Mouse (Mus musculus): ENCODE data around the gene Edc3.
"Not testable (repeated sequence)": the region's sequence is repeated elsewhere in the genome, so short reads cannot be mapped to it uniquely, and the experiment has no call there.

The Edc3 gene

GRCm38 (mm10) chr9:57708720-57709274 lies 457 bp downstream of the Edc3 start:
- no peak for DNase-seq

DNA sequence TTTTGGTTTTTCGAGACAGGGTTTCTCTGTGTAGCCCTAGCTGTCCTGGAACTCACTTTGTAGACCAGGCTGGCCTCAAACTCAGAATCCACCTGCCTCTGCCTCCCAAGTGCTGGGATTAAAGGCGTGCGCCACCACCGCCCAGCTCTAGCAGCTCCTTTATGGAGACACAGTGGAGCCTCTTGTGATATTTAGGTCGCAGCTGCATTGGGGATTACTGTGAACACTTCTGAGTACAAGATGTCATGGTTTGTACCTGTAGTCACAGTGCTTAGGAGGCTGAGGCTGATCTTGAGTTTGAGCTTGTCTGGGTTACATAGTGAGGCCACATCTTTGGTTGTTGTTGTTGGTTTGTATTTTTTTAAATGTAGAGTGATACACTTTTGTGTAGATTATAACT lies 1.9 kb downstream of the Edc3 start:
- DNase-seq = not testable (repeated sequence)

DNA sequence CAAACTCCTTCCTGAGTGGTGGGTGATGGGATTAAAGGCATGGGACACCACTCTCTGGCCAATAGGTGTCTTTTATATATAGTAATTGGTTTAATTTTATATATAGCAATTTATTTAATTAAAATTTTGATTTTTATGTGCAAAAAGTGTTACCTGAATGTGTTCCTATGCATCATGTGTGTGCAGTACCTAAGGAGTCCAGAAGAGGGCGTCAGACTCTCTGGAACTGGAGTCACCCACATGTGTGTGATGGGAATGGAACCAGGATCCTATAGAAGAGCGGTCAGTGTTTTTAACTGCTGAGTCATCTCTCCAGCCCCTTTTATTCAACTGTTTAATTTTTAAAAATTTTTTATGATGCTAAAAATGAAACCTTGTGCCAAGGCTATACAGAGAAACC lies 3.9 kb downstream of the Edc3 start:
- DNase-seq = no peak

DNA sequence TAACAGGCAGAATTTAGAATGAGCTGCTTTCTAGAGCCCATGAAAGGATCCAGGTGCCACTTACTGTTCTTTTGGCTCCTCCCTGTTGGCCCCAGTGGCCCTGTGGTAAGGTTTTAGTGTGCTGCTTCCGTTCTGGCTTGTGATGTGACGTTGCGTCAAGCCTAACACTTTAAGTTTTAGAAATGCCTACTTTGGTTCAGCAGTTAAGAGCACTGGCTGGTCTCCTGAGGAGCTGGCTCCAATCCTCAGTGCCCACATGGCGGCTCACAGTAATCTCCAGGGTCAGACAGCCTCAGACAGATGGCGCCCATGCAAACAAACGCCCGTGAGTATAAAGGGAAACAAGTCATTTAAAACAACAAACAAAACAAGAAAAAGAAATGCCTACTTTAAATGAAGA lies 10.1 kb downstream of the Edc3 start:
- peak; percentile 54 for DNase-seq

GRCm38 (mm10) chr9:57720736-57721135 lies 12.4 kb downstream of the Edc3 start:
- DNase-seq = no peak

- DNase-seq = no peak
These were observed 14.0 kb downstream of the Edc3 start for GRCm38 (mm10) chr9:57722371-57722770.

GRCm38 (mm10) chr9:57723315-57723715 lies 15.0 kb downstream of the Edc3 start:
- peak; percentile 83 for DNase-seq

GRCm38 (mm10) chr9:57723796-57724195 lies 15.5 kb downstream of the Edc3 start:
- DNase-seq = no peak

DNA sequence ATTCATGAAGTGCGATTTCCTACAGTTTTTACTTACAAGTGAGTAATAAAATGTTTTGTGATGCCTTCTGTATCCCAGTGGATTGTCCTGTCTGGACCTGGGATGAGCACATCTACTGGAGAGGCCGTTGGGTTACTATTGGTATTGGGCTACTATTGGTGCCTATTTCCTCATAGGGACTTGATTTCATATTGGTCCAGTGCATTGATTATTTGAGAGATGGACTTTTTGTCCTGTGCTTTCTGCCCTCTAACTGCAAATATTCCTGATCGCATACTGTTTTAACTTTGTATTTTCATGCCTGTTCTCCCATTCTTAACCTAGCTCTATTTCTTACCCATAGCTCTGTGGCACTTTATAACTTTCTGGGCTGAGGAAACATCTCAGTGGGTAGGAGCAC lies 16.4 kb downstream of the Edc3 start:
- DNase-seq = no peak

GRCm38 (mm10) chr9:57728312-57728711 lies 20.0 kb downstream of the Edc3 start:
- no peak for DNase-seq

DNA sequence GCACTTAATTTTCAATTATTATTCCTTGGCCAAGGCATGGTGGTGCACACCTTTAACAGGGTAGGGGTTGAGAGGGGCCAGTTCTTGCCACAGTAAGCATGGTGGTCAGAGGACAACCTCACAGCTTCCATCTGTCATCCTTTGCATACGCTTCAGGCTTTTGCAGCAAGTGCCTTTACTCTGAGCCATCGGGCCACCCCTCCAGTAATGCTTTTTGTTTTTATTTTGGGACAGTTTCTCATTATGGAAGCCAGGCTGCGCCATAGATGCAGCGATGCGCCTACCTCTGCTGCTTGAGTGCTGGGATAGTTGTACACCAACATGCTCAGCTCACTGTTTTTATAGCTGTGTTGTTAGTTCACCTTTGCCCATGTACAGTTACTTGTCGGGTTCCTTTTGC lies 25.3 kb downstream of the Edc3 start:
- DNase-seq = no peak

- DNase-seq = no peak
These were observed 31.5 kb downstream of the Edc3 start for GRCm38 (mm10) chr9:57739863-57740262.

DNA sequence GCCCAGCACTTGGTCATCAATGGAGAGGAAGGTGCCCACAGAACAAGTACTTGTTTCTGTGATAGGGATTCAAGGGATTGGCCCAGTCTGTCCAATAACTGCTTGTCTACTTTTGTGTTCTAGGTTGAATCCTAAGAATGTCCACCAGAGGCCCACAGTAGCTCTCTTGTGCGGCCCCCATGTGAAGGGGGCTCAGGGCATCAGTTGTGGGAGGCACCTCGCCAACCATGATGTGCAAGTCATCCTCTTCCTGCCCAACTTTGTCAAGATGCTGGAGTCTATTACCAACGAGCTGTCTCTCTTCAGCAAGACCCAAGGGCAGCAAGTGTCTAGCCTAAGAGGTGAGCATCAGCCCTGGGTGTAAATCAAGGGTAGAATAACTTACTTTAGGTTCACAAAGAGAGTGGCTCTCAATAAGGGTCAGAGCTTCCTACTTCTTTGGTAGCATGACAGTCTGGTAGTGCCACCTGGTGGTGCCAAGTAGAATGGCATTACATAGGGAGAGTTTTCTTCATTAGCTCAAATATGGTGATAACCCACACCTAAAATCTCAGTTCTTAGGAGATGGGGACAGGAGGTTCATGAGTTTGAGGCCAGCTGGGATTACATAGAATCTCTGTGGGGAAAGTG lies 36.2 kb downstream of the Edc3 start:
- DNase-seq = peak; percentile 37

GRCm38 (mm10) chr9:57747067-57747466 lies 38.7 kb downstream of the Edc3 start:
- DNase-seq = no peak

- peak; percentile 53 for DNase-seq
These were observed 39.8 kb downstream of the Edc3 start for GRCm38 (mm10) chr9:57748137-57748536.

DNA sequence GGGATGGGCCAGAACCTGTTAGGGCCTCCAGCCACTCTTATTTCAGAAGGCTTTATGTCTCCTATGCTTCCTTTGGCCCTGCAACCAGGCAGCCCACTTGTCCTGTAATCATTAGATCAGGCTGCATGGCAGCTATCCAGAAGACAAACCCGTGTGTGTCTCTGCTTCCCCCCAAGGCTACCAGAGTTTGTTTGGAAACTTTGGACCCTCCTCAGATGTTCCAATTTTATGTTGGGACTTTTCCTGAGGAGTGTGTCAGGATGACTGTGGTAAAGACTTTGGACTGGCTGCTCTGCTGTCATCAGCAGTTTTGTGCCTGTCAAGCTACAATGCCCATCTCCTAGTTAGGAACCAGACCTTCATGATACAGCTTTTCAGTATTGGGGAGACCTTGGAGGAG lies 40.5 kb downstream of the Edc3 start:
- DNase-seq = peak; percentile 78

DNA sequence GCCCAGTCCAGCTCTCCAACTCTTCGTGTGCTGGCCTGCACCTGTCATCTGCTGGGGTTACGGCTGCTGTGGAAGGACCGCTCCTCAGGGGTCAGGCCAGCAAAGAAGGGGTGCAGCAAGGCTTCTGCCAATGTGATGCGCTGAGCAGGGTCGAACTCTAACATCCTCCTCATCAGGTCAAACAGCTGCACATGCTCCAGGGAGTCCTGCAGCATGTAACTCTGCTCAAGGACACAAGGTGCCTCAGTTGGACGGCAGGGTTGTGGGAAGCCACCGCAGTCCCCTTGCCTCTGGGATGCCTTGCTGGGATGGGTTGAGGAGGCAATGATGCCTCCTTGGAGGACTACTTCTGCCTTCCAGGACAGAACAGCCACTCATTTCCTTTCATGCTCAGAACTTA lies 42.6 kb downstream of the Edc3 start:
- DNase-seq = no peak

- DNase-seq = peak; percentile 27
These were observed 49.2 kb downstream of the Edc3 start for GRCm38 (mm10) chr9:57757578-57757977.

GRCm38 (mm10) chr9:57758528-57758927 lies 50.2 kb downstream of the Edc3 start:
- peak; percentile 41 for DNase-seq

DNA sequence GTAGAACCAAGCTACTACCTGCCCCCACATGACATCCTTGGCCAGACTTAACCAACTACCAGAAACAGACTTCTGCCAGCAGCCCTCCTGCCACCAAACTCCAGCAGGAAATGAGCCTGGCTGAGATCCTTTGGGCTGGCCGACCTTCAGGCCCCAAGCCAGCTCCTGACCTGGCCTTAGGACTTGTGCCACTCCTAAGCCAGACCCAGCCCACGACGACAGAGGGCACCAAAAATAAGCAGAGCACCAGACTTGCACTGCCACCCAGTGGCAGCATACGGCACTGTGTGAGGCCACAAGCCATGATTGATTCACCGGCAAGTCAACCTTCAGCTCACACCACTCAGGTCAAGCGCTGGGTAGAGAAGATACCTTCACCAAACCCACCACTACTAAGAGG lies 50.9 kb downstream of the Edc3 start:
- DNase-seq = peak; percentile 92

DNA sequence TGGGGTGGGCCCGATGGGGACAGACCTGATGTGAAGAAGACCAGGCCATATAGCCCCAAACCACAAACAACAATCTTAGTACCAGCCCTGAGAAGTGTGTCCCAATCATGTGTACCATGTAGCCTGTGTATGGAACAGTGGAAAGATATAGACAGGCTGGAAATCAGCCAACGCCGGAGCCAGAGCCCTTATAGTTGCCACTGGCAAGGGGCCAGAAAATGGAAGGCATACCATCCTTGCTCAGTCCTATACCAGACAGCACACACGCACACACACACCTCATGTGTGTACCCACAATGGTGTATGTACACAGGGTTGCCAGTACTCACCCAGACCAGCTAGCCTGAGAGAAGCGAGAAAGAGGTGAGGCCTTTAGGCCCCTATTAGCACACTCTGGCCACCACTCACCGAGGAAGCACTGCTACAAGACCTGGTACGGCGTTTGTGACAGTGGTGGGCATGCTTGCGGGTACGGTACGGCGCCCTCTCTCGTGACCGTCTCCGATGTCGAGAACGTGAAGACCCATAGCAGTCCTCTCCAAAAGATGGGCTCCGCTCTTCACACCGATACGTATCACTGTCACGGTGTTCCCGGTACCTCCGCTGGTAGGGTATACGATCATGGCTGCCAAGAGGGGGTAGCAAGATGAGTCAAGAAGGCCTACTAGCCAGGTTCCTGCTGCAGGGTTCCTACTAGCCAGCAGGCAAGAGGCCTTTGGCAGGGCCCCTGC lies 52.2 kb downstream of the Edc3 start:
- DNase-seq = peak; percentile 24

GRCm38 (mm10) chr9:57761563-57762551 lies 53.5 kb downstream of the Edc3 start:
- peak; percentile 73 for DNase-seq

GRCm38 (mm10) chr9:57762563-57762991 lies 54.2 kb downstream of the Edc3 start:
- DNase-seq = peak; percentile 61

All from kidney, adult 11 months (tissue).